Mouse (Mus musculus) NIH3T3 (cell line): ENCODE data around the gene Shank2.

Experiments
- DNase-seq: peaks from one replicate; pipeline ENCODE4 v3.0.0-alpha.2; 2012; ENCODE audit warnings: low read depth

Gene Shank2

GRCm38 (mm10) chr7:144106352-144107011 is 104.8 kb downstream of the Shank2 start:
- no peak for DNase-seq

- DNase-seq, result no peak
Measured at GRCm38 (mm10) chr7:144108141-144108540, 106.4 kb downstream of the Shank2 start.

GRCm38 (mm10) chr7:144111026-144111604 is 109.4 kb downstream of the Shank2 start:
- DNase-seq, result no peak

- DNase-seq, result no peak
Measured at GRCm38 (mm10) chr7:144111981-144112380, 110.3 kb downstream of the Shank2 start.

GRCm38 (mm10) chr7:144114230-144114629 is 112.5 kb downstream of the Shank2 start:
- DNase-seq, result peak; percentile 24

- no peak for DNase-seq
Measured at GRCm38 (mm10) chr7:144119562-144119961, 117.8 kb downstream of the Shank2 start.

GRCm38 (mm10) chr7:144132699-144133387 is 131.1 kb downstream of the Shank2 start:
- no peak for DNase-seq

GRCm38 (mm10) chr7:144133388-144133998 is 131.8 kb downstream of the Shank2 start:
- DNase-seq, result no peak

- no peak for DNase-seq
Measured at GRCm38 (mm10) chr7:144134699-144135098, 133.0 kb downstream of the Shank2 start.

- DNase-seq, result no peak
Measured at GRCm38 (mm10) chr7:144137827-144138226, 136.1 kb downstream of the Shank2 start.

GRCm38 (mm10) chr7:144138476-144138875 is 136.7 kb downstream of the Shank2 start:
- no peak for DNase-seq

- DNase-seq, result no peak
Measured at GRCm38 (mm10) chr7:144139691-144140090, 138.0 kb downstream of the Shank2 start.

- DNase-seq, result no peak
Measured at GRCm38 (mm10) chr7:144140470-144140869, 138.7 kb downstream of the Shank2 start.

GRCm38 (mm10) chr7:144142036-144142435 is 140.3 kb downstream of the Shank2 start:
- DNase-seq, result peak; percentile 24

GRCm38 (mm10) chr7:144143941-144144340 is 142.2 kb downstream of the Shank2 start:
- no peak for DNase-seq

- no peak for DNase-seq
Measured at GRCm38 (mm10) chr7:144148111-144148510, 146.4 kb downstream of the Shank2 start.

GRCm38 (mm10) chr7:144153124-144153523 is 151.4 kb downstream of the Shank2 start:
- DNase-seq, result no peak

- no peak for DNase-seq
Measured at GRCm38 (mm10) chr7:144153682-144154081, 152.0 kb downstream of the Shank2 start.

GRCm38 (mm10) chr7:144157936-144158335 is 156.2 kb downstream of the Shank2 start:
- DNase-seq, result no peak

GRCm38 (mm10) chr7:144159556-144159955 is 157.8 kb downstream of the Shank2 start:
- DNase-seq, result no peak

GRCm38 (mm10) chr7:144160066-144160465 is 158.3 kb downstream of the Shank2 start:
- DNase-seq, result peak; percentile 67

- no peak for DNase-seq
Measured at GRCm38 (mm10) chr7:144160646-144161249, 159.0 kb downstream of the Shank2 start.
